Mouse (Mus musculus): ENCODE measurements at regions not wholly inside any gene's neighbourhood (a gene's known extent, or its start where the extent isn't known, plus 50 kb on each side); places are given as distances from the start of the nearest gene placed in this dataset.
A peak's percentile ranks its signal among the peaks of the same experiment; 100 is the strongest.

DNA sequence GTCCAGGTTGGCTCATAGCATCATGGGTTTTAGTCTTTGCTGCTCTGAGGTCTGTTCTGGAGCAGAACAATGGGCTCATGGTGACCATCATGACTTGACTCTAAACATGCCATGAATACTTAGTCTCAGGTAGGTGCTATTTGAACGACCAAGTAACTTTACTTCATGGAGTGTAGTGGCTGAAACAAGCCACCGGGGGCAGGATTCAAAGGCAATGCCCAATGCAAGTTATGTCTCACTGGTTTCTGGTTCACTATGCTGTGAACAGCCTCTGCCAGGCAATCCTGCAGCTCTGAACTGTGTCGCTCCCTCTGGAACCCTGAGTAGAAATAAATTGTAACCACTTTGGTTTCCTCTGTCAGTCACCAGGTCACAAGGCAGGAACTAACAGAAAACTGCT lies 65.8 kb upstream of the Gm26897 start:
- Histone ChIP-seq H3K36me3 (replicated peaks; ENCODE audit: control insufficient read depth, insufficient read depth) (no peaks in the 10 kb centered on the region), H3K4me2 (replicated peaks) (no peak overlapping the region), H3K4me1 (replicated peaks; ENCODE audit: control insufficient read depth, insufficient read depth, low read length) (peaks cover 4% of the 10 kb centered on the region; the same call in 1 of the 2 replicates), H3K27me3 (ENCODE audit: control insufficient read depth, insufficient read depth, low read length) (no peaks in the 10 kb centered on the region), H3K9ac (no peak overlapping the region), H3K9me3 (ENCODE audit: control insufficient read depth, low read length) (peaks cover 9% of the 10 kb centered on the region), H3K27ac (no peak overlapping the region), H3K4me3 (replicated peaks; ENCODE audit: low read length) (no peak overlapping the region)
- DNase-seq (ENCODE audit: low spot score) = no peak
- ATAC-seq (ENCODE audit: low FRiP score) = no peak
- 81% methylated on average over 3 of the region's 3 CpGs for WGBS

DNA sequence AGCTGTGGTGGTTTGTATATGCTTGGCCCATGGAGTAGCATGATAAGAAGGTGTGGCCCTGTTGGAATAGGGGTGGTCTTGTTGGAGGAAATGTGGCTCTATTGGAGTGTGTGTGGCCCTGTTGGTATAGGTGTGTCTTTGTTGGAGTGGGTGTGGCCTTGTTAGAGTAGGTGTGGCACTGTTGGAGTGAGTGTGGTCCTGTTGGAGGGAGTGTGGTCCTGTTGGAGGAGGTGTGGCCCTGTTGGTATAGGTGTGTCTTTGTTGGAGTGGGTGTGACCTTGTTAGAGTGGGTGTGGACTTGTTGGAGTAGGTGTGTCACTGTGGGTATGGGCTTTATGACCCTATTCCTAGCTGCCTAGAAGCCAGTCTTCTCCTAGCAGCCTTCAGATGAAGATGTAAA lies 64.6 kb upstream of the Gm26897 start:
- H3K36me3 ChIP-seq (replicated peaks; ENCODE audit: control insufficient read depth, insufficient read depth) = no peaks in the 10 kb centered on the region
- H3K4me3 ChIP-seq (replicated peaks; ENCODE audit: low read length) = no peak overlapping the region
- H3K4me2 ChIP-seq (replicated peaks) = no peak overlapping the region
- no peak overlapping the region for H3K27ac ChIP-seq
- peaks cover 9% of the 10 kb centered on the region for H3K9me3 ChIP-seq (ENCODE audit: control insufficient read depth, low read length)
- peaks cover 4% of the 10 kb centered on the region; the same call in 1 of the 2 replicates for H3K4me1 ChIP-seq (replicated peaks; ENCODE audit: control insufficient read depth, insufficient read depth, low read length)
- ATAC-seq (ENCODE audit: low FRiP score) = no peak
- no peaks in the 10 kb centered on the region for H3K27me3 ChIP-seq (ENCODE audit: control insufficient read depth, insufficient read depth, low read length)
- no peak overlapping the region for H3K9ac ChIP-seq
- DNase-seq (ENCODE audit: low spot score) = no peak

DNA sequence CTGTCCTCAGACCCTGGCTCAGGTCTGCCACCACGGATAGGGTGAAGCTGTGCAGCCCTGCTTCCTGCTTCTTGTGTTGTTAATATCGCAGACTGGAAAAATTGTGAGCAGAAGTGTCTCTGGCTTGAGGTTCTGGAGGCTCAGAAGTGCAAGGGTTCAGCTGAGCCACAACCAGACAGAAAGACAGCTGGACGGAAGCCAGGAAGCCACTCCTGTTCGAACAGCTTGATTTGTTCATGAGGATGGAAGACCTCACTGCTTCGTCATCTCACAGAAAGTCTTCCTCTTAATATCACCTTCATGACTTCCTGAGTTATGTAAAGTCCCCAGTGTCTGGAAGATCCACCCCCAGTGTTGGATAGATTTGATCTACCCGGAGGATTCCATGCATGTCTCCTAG lies 62.0 kb upstream of the Gm26897 start:
- H3K9me3 ChIP-seq (ENCODE audit: control insufficient read depth, low read length) = peaks cover 9% of the 10 kb centered on the region
- no peak overlapping the region for H3K9ac ChIP-seq
- 74% methylated on average over 6 of the region's 6 CpGs for WGBS
- ATAC-seq (ENCODE audit: low FRiP score) (no peak), DNase-seq (ENCODE audit: low spot score) (no peak)
- no peak overlapping the region for H3K4me2 ChIP-seq (replicated peaks)
- no peaks in the 10 kb centered on the region for H3K36me3 ChIP-seq (replicated peaks; ENCODE audit: control insufficient read depth, insufficient read depth)
- H3K4me1 ChIP-seq (replicated peaks; ENCODE audit: control insufficient read depth, insufficient read depth, low read length) = peaks cover 11% of the 10 kb centered on the region
- no peak overlapping the region for H3K4me3 ChIP-seq (replicated peaks; ENCODE audit: low read length)
- no peaks in the 10 kb centered on the region for H3K27me3 ChIP-seq (ENCODE audit: control insufficient read depth, insufficient read depth, low read length)
- no peak overlapping the region for H3K27ac ChIP-seq

DNA sequence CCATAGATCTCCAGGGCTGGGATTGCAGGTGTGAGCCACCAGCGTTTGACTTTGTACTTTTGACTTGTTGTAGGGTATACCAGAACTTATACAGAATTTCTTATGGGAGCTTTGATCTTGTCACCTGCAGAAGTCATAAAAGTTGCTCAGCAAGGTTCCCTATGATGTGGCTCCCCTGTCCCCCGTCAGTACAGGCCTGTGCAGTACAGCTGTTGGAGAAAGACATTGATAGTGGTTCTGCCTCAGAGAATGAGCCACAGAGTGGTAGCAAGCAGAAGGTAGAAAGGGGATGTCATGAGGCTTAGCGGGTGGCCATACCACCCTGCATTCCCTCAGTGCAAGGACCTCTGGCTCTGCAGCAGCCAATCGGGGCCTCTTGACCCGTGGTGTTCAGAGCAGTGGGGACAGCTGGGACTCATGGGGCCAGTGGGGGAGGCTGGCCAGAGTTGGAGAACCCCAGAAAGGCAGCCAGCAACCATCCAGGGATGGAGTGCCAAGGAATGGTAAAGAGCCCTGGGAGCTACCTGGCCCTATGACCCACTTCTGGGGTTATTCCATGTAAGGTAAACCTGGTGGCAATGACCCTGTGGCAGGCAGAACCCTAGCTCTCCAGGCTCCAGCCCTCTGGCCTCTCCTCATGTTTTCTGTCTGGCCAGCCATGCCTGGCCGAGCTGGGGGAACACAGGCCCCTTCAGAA lies 58.6 kb upstream of the Gm26897 start:
- no peak overlapping the region for H3K9ac ChIP-seq
- WGBS = 54% methylated on average over 6 of the region's 6 CpGs
- no peaks in the 10 kb centered on the region for H3K9me3 ChIP-seq (ENCODE audit: control insufficient read depth, low read length)
- H3K27ac ChIP-seq = peak overlapping the region; percentile 3; the same call in 1 of the 2 replicates
- no peaks in the 10 kb centered on the region for H3K27me3 ChIP-seq (ENCODE audit: control insufficient read depth, insufficient read depth, low read length)
- peaks cover 32% of the 10 kb centered on the region for H3K4me1 ChIP-seq (replicated peaks; ENCODE audit: control insufficient read depth, insufficient read depth, low read length)
- no peak overlapping the region for H3K4me3 ChIP-seq (replicated peaks; ENCODE audit: low read length)
- no peak overlapping the region for H3K4me2 ChIP-seq (replicated peaks)
- no peak for ATAC-seq (ENCODE audit: low FRiP score)
- DNase-seq (ENCODE audit: low spot score) = no peak
- no peaks in the 10 kb centered on the region for H3K36me3 ChIP-seq (replicated peaks; ENCODE audit: control insufficient read depth, insufficient read depth)

DNA sequence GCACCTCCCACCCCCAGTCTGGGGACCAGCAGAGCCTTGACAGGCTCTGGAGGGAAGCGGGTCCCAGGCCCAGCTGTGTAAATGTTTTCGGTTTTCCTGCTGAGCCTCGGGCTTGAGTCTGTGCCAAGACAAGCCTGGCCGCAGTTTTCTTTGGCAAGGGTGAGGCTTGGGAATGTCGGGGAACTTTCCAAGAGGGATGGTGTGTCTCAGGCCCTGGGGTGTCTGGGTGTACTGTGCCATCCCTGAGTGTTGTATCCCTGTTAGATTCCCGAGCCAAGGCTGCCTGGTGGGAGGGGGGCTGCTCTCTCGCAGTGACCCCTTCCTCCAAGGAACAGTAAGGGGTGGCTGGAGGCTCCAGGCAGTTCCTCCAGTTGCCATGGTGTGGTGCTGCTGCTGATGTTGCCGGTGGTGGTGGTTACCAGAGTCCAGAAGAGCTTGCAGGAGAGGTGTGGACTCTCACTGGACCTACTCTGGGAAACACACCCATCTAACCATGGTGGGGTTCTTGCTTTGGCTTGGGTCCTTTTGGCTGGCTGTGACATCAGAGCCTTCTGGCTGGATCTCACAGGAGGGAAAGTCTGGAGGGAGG lies 58.0 kb upstream of the Gm26897 start:
- Histone ChIP-seq H3K4me3 (replicated peaks; ENCODE audit: low read length) (no peak overlapping the region), H3K36me3 (replicated peaks; ENCODE audit: control insufficient read depth, insufficient read depth) (no peaks in the 10 kb centered on the region), H3K4me2 (replicated peaks) (no peak overlapping the region), H3K9ac (no peak overlapping the region), H3K9me3 (ENCODE audit: control insufficient read depth, low read length) (no peaks in the 10 kb centered on the region), H3K27ac (no peak overlapping the region; the same call in 1 of the 2 replicates), H3K27me3 (ENCODE audit: control insufficient read depth, insufficient read depth, low read length) (no peaks in the 10 kb centered on the region), H3K4me1 (replicated peaks; ENCODE audit: control insufficient read depth, insufficient read depth, low read length) (peaks cover 34% of the 10 kb centered on the region)
- ATAC-seq (ENCODE audit: low FRiP score) (peak; percentile 49; the same call in 1 of the 2 replicates), DNase-seq (ENCODE audit: low spot score) (peak; percentile 70)
- WGBS = 15% methylated on average over 8 of the region's 8 CpGs

DNA sequence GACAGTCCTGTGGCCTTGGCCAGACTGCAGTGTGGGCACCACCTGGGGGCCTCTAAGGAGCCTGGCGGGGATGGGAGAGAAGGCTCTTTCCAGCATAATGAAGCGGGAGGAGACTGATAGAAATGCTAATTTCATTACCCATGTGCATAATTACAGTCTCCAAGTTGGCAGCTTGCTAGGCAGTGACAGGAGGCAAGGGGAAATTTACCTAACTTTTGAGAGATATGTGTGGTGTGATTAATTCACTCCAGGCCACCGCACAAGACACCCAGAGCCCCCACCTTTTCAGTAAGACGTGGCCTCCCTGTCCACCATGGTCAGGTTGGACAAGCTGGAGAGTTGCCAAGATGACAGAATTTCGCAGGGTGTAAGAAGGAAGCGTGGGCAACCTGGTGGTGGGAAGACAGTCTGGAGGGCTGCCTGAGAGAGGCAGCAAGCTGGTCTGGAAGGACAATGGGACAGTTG lies 55.8 kb upstream of the Gm26897 start:
- Histone ChIP-seq H3K36me3 (replicated peaks; ENCODE audit: control insufficient read depth, insufficient read depth) (no peaks in the 10 kb centered on the region), H3K9me3 (ENCODE audit: control insufficient read depth, low read length) (no peaks in the 10 kb centered on the region), H3K4me2 (replicated peaks) (no peak overlapping the region), H3K4me3 (replicated peaks; ENCODE audit: low read length) (no peak overlapping the region), H3K27ac (peak overlapping the region; percentile 6; the same call in 1 of the 2 replicates), H3K27me3 (ENCODE audit: control insufficient read depth, insufficient read depth, low read length) (no peaks in the 10 kb centered on the region), H3K9ac (no peak overlapping the region), H3K4me1 (replicated peaks; ENCODE audit: control insufficient read depth, insufficient read depth, low read length) (peaks cover 43% of the 10 kb centered on the region)
- DNase-seq (ENCODE audit: low spot score) (peak; percentile 70), ATAC-seq (ENCODE audit: low FRiP score) (peak; percentile 47; the same call in 1 of the 2 replicates)
- 12% methylated on average over 6 of the region's 6 CpGs for WGBS

DNA sequence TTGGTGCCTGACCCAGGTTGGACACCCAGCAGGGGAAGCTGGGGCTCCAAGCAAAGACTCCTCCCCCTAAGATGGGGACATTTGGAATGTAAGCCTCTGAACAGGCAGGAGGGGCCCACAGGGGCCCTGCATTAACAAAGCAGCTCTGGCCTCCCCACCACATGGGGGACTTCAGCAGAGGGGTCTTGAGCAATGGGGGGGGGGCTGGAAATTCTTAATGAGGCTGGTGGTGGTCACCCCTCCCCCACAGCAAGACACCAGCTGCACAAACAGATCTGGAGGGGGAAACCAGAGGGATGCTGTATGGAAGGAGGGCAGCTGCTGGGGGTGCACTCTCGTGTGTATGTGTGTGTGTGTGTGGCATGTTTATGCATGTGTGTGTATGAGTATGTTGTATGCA lies 55.2 kb upstream of the Gm26897 start:
- 11% methylated on average over 1 of the region's 1 CpGs for WGBS
- no peak overlapping the region for H3K9ac ChIP-seq
- H3K4me3 ChIP-seq (replicated peaks; ENCODE audit: low read length) = no peak overlapping the region
- H3K9me3 ChIP-seq (ENCODE audit: control insufficient read depth, low read length) = no peaks in the 10 kb centered on the region
- H3K4me1 ChIP-seq (replicated peaks; ENCODE audit: control insufficient read depth, insufficient read depth, low read length) = peaks cover 43% of the 10 kb centered on the region
- H3K27me3 ChIP-seq (ENCODE audit: control insufficient read depth, insufficient read depth, low read length) = no peaks in the 10 kb centered on the region
- no peak for DNase-seq (ENCODE audit: low spot score)
- no peaks in the 10 kb centered on the region for H3K36me3 ChIP-seq (replicated peaks; ENCODE audit: control insufficient read depth, insufficient read depth)
- no peak overlapping the region for H3K4me2 ChIP-seq (replicated peaks)
- H3K27ac ChIP-seq = peak overlapping the region; percentile 6; the same call in 1 of the 2 replicates
- no peak for ATAC-seq (ENCODE audit: low FRiP score)

DNA sequence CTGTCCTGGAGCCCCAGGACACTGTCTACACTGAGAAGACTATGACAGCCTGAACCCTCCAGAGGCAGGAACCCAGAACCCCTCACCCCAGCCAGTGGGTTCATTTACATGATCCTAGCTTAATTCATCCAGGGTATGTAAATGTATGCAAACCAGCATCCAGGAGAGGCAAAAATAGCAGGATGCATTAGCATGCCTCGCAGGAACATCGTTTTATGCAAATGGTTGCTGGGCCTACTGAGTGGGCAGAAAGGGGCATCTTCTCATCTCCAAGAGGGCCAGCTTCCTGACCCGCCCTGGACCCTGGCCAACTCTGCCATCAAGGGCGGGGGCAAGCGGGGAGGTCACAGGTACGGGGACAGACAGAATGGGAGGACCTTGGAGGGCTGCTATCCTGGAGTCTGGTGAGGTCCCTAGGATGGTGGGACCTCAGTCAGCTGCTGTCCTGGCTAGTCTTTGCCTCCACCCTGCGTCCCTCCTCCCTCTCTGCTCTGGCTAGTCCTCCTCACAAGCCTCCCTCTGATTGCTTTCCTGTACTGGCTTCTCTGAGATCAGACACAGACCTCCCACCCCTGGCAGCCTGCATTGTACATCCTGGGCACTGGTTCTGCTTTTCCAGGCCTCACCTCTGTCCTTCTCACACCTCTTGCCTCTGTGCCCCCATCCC lies 52.2 kb upstream of the Gm26897 start:
- H3K36me3 ChIP-seq (replicated peaks; ENCODE audit: control insufficient read depth, insufficient read depth) = no peaks in the 10 kb centered on the region
- peak; percentile 52 for ATAC-seq (ENCODE audit: low FRiP score)
- H3K27ac ChIP-seq = peak overlapping the region; percentile 68
- H3K27me3 ChIP-seq (ENCODE audit: control insufficient read depth, insufficient read depth, low read length) = no peaks in the 10 kb centered on the region
- no peak overlapping the region for H3K9ac ChIP-seq
- no peak overlapping the region for H3K4me2 ChIP-seq (replicated peaks)
- DNase-seq (ENCODE audit: low spot score) = no peak
- no peaks in the 10 kb centered on the region for H3K9me3 ChIP-seq (ENCODE audit: control insufficient read depth, low read length)
- peaks cover 34% of the 10 kb centered on the region for H3K4me1 ChIP-seq (replicated peaks; ENCODE audit: control insufficient read depth, insufficient read depth, low read length)
- 24% methylated on average over 7 of the region's 7 CpGs for WGBS
- H3K4me3 ChIP-seq (replicated peaks; ENCODE audit: low read length) = no peak overlapping the region

DNA sequence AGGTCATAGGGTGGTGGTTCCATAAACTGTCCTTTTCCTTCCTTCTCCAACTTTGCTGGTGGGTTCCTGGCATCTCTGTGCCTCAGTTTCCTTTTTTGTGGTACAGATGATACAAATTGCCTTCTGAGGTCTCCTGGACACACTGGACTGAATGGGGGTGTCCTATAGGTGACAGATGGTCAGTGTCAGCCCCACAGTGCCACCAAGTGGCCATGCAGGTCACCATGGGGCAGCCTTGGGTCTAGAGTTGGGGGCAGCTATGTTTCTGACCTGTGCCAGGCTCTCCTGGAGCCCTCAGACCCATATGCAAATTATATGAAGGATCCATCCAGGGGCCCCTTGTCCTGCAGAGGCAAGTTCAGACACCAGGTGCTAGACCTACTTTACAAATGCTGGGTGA lies 50.8 kb upstream of the Gm26897 start:
- no peak overlapping the region for H3K4me3 ChIP-seq (replicated peaks; ENCODE audit: low read length)
- DNase-seq (ENCODE audit: low spot score) (no peak), ATAC-seq (ENCODE audit: low FRiP score) (no peak)

More for the DNA sequence above, 50.8 kb upstream of the Gm26897 start:
- no peak overlapping the region for H3K4me2 ChIP-seq (replicated peaks)
- peaks cover 23% of the 10 kb centered on the region for H3K4me1 ChIP-seq (replicated peaks; ENCODE audit: control insufficient read depth, insufficient read depth, low read length)
- no peaks in the 10 kb centered on the region for H3K9me3 ChIP-seq (ENCODE audit: control insufficient read depth, low read length)
- no peaks in the 10 kb centered on the region for H3K27me3 ChIP-seq (ENCODE audit: control insufficient read depth, insufficient read depth, low read length)
- no peaks in the 10 kb centered on the region for H3K36me3 ChIP-seq (replicated peaks; ENCODE audit: control insufficient read depth, insufficient read depth)
- H3K27ac ChIP-seq = no peak overlapping the region
- no peak overlapping the region for H3K9ac ChIP-seq

Measured in hindbrain, embryonic 14.5 days (tissue).